Mouse (Mus musculus): Measurements from ENCODE around the gene D1Ertd622e.
"Not testable (repeated sequence)": the region's sequence is repeated elsewhere in the genome, so short reads cannot be mapped to it uniquely, and the experiment has no call there.

Gene D1Ertd622e

DNA sequence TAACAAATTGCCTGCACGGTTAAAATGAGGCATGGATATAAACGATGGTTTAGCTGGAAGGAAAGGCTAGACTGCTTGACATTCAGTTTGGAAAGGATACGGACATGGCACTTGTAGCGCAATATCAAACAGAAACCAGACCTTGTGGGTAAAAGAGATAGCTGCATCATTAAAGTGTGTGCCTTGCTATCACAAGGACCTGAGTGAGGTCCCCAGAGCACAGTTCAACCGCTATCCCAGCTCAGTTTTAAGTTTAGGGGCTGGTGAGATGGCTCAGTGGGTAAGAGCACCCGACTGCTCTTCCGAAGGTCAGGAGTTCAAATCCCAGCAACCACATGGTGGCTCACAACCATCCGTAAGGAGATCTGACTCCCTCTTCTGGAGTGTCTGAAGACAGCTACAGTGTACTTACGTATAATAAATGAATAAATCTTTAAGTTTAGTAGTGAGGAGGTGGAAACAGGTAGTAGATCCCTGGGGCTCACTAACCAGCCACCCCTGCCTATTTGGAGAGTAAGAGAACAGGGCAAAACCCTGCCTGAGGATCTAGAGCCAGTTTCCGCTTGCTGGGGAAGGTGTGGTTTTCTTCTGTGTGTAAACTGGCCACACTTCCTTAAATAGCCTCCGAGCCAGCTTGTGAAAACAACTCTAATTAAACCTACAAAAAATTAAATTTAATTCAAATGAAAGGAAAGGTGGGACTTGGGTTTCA lies 29.2 kb downstream of the D1Ertd622e start:
- DNase-seq (ENCODE audit: low read depth) = no peak

DNA sequence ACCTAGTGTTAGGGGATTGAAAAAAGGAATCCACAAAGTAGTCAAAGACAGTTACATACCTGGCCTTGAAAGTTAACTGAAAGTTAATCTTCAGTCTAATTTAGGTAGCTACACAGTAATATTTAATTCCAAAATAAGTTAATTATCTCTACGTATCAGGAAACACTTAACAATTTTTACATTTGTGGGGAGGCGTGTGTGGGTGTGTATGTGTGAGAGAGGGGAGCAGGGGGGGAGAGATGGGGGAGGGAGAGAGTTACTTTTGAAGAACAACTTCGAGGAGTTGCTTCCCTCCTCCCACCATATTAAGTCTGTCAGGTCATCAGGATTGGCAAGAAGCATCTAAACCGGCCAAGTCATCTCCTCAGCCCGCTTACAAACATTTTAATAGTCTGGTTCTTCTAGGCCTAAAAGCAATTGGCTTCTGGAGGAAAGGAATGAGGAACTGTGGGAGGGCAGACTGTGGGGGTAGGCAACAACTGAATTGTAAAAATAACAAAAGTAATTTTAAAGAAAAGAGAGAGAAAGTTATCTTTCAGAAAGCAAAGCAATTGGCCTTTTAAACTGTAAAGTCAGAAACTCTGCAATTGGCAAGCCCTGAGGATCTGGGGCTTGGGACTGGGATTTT lies 29.9 kb downstream of the D1Ertd622e start:
- DNase-seq (ENCODE audit: low read depth) = no peak

DNA sequence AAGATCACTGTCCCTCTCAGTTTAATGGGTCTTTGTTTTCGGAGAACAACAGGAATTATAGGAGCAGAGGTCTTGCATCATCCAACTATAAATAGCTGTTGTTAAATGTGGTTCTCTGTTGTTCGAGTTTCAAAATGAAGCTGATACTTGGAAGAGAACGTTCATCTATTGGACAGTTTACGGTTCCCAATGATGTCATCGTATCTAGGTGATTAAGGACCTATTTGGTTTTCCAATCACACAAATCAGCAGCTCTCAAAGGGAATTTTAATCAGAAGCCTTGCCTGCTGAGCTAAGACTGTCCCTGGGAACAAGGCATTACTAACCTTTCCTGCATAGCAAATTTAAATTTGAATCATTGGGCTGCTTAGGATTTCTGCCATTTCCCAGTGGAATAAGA lies 31.7 kb downstream of the D1Ertd622e start:
- no peak for DNase-seq (ENCODE audit: low read depth)

DNA sequence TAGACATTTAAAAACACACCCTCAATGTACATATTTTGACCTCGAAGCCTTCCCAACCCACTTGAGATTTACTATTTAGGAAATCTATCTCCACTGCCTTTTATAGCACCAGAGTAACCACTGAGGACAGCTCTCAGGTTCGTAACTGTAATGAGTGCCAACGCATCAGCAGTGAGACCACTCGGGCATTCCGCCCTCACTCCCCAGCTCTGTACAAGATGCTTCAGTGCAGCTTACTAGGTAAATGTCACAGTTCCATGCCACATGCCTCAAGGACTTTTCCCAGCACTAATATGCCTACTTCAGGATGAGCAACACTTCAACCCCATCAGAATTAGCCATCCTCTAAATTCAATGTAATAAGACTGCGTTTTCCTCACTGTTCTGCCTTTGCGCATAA lies 33.0 kb downstream of the D1Ertd622e start:
- no peak for DNase-seq (ENCODE audit: low read depth)

DNA sequence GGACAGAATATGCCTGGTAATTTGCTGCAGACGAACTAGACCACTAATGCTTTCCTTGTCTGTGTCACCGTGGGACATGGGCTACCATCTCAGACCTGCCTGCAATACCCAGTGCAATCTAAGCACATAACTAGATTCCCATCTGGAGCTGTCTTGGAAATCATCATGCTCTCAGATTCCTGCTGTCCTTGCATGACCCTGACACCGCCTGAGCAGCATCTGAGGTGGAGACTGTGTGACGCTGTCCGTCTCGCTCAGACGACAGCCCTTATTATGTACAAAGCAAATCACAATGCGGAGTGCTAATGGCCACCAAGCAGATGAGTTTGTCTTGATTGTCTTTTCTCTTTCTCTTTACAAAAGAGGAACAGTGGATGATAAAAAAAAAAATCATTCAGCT lies 33.9 kb downstream of the D1Ertd622e start:
- DNase-seq (ENCODE audit: low read depth) = no peak

DNA sequence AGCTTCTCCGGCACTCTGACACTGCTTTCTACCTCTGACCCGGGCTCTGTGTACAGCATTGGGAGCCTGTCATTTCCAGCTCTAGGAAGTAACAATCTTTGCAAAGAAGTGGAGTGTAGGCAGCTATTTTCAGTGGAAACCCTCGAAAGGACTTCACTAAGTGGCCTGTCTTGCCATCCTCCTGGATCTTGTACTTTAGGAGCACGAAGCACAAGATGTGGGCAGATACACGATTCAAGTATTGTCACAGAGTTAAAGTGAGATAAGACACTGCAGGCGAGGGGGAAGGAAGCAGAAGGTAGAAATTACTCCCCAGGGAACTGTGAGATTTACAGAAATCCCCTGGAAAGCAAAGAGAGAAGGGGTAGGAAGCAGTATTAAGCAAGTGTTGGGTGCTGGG lies 36.4 kb downstream of the D1Ertd622e start:
- no peak for DNase-seq (ENCODE audit: low read depth)

DNA sequence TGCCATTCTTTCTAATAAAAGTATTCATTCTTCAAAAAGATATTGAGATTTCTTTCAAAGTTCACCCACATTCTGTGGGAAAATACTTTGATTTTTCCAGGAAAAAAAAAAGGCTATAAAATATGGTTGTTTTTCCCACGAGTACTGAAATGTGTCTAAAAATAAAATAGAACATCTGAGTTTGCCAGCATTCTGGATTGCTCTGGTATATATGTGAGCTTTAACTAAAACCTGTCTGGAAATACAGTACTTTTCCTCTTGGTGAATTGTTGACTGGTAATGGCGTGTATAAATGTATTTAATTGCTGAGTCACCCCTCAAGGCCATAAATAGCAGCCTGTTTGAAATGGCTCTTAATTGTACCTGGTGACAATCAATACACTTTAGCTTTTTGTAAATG lies 37.5 kb downstream of the D1Ertd622e start:
- no peak for DNase-seq (ENCODE audit: low read depth)

DNA sequence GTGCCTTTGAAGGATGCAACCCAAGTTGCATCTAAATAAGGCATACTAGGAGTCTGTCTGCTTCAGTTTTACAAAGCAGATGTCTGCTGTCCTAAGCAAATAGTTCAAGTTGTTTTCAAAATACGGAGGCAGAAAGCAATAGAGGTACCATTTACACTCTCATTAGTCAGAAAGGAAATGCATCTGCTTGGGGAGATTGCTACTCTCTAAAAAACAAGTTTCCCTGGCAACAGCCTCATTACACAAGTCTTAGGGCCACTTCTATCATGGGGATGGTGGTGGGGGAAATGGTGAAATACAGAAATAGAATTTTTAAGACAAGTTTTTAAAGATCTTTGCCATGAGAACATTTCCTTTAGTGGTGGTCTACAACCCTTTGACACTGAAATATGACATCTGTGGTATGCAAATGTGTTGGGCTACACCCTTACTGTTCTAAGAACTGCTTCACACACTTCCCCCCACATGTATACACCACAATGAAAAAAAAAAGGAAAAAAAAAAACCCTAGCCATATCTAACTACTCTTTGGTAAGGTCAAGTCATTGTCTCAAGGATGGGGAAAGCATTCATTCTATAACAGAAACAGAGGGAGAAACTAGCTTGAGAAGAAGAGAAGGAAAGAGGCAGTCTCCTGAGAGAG lies 38.5 kb downstream of the D1Ertd622e start:
- no peak for DNase-seq (ENCODE audit: low read depth)

DNA sequence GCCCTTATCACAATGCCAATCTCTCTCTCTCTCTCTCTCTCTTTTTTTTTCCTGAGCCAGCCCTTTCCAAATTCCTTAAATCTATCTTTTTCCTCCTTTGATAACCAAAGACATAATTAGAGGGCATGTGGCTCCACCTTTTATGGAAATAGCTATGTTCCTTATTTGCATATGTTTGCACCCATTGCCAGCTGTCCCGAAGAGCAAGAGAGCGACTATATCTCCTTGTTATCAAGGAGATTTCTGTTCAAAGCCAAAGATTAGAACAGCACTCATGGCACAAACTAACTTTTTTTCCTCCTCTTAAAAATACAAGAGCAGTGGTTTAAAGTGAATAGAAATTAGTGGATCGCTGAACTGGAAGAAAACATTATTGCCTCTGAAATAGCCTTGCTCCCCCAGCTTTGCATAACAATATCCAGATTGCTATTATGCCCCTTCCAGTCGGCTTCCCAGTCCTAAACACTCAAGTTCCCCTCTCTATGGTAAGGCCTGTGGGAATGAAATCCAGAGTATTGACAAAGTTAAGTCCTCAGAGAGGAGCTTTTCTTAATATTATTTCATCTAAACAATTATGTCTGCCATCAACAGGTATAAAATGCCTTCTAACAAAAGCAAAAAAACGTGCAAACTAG lies 39.2 kb downstream of the D1Ertd622e start:
- DNase-seq (ENCODE audit: low read depth) = no peak

DNA sequence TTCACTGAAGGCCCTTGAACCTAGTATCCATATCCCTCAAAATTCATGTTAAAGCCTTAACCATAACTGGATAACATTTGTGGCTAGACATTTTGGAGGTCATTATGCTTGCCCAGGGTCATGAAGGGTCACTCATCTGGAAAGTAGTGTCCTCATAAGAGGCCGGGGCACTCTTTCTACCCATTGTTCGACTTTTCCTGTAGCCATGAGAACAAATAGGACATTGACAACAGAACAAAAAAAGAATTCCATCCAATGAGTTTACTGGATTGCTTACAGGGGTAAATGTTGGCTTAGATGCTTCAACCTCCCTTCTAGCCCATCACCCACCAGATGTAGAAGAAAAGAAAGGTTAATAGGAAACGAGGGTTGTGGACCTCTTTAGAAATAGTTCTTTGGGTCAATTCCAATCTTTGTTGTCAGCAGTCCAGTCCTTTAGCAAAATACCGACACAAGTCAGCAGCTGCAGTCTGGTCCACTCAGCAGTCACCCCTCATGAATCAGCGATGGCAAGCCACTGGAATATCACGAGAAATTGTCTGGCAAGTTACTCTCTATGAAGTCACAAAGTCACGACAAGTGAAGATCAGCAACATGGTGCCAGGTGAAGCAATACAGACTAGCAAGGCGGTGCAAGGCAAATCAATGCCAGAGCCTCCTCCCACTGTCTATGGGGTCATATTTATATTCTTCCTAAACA lies 42.1 kb downstream of the D1Ertd622e start:
- DNase-seq (ENCODE audit: low read depth) = no peak

DNA sequence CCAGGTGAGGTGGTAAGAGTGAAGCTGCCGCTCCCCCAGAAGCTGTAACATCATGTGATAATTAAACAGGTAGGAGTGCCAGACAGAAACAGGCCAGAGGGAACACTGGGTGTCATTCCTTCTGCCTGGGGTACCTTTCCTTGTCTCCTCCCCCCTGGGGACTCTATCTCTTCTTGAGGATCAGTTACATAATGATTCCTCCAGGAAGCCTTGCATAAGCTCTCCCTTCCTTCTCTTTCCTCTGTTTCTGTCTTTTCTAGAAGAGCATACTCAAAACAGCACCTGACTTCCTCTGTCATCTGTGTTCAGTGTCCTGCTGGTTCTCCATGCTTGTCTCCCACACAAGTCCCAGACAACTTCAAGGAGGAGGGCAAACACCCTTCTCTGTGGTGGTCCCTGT lies 46.3 kb downstream of the D1Ertd622e start:
- DNase-seq (ENCODE audit: low read depth) = no peak

DNA sequence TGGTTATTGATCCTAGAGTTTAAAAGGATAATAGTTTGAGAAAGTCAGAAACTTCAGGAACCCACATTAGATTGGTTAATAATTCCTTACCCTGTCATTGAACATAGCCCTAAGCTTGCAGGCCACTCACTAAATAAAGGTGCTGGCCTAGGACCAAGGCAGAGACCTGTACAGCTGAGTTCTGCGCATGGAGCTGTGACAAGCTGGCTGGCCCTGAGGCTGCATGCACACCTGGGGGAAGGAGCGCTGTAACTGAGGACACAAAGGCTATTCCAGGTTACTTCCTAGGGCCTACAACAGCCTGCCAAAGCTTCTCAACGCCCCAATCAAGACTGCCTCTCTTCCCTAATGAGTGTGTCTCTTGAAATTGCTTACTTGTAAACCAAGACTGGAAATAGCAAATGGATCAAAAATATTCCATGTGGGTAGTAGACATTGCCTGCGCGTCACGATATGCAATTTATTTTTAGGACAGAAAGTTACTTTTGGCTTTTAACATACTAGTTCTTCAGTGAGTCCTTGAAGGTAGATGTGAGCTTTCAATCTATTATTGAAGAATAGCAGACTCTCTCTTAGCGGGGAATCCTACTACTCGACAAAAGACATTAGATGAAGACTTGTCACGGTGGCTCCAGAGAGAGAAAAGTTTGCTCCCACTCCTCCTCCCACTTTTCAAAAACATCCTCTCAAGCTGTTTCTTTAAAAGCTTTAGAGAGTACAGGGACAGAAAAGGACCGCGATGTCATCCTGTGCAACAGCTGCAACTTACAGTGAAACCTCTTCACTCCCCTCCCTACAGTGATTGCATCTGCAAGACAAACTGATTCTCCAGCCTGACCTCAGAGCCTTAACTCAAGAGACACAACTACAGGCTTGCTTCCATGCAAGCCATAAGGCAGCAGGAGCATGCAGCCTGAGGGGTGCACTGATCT lies 47.1 kb downstream of the D1Ertd622e start:
- no peak for DNase-seq (ENCODE audit: low read depth)

DNA sequence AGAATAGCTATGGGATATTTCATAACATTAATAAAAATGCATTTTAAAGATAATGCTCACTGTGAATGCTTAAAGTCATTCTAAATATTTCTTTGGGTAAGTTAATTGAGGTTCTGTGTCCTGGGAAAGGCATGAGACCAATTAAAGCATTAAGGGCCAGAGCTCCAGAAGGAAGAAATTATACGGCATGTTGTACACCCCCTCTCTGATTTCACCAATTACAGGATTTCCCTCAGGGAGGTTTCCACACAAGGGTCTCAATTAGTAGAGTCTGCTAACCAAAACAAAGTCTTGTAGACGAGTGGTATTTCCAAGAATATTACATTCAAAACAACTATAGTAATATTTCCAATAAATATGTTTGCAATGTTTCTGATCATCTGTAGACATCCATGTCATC lies 50.1 kb downstream of the D1Ertd622e start:
- DNase-seq (ENCODE audit: low read depth) = no peak

DNA sequence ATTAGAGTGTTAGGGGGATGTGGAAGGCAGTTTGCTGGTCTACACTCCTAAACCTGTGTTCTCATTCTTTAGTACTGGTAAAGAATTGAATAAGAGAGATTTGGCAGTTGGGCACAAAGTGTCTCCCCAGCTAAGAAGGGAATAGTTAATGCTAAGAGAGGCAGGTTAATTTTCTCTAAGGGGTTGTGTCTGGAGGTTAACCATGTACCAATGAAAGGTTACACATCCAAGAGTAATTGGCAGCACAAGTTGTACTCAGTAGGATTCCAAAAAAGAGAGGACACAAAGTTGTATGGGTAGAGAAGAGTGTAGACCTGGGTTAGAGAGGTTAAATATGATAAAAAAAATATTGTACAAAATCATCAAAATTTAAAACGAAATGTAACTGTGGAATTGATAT lies 58.5 kb downstream of the D1Ertd622e start:
- DNase-seq (ENCODE audit: low read depth) = no peak

DNA sequence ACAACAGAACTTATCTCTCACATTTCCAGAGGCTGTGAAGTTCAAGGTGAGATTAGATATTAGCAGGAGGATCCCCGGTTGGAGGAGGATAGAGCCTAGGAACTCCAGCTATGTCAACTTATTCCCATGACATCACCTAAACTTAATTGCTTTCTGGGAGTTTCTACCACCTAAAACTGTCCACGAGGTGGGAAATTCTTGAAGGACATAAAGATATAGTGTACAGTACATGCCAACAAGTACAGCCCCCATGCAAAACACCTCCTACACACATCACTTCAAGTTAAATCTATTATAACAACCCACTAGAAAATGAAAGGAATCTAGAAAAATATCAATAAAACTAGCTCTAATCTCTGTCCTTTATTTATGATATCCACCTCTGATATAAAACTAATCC lies 61.5 kb downstream of the D1Ertd622e start:
- no peak for DNase-seq (ENCODE audit: low read depth)

DNA sequence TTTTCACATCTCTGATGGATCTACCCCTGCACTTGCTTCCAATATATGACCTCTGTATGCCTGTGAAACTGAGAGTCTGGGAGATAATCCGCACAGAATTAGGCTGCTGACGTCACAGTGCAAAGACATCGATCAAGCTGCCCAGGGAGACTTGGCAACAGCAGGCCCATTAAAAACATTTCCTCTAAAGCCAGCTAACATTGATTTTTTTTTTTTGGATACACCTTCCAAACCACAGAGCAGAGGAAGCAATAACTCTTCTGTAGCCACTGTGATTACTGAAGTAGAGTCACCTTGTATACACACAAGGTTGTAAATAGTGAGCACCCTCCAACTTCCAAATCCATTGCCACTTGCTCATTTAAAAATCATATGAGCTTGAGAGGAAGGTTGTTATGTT lies 62.8 kb downstream of the D1Ertd622e start:
- DNase-seq (ENCODE audit: low read depth) = no peak

DNA sequence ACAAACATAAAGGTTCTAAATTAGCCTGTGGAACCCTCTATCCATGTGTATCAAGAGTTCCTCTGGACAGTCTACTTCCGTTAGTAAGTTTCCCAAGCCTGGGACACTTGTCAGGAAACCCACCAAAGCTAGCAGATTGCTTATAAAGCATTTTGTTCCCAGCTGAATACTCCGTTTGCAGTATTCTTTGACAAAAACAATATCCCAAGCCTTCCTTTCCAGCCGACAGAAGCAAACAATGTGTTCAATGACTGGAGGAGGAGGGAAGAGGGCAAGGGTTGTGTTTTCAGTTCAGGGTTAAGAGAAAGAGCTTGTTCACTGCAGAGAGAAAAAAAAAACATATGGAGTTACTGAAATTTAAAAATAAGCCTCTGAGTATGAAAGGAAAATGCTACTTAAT lies 73.3 kb downstream of the D1Ertd622e start:
- DNase-seq (ENCODE audit: low read depth) = no peak

DNA sequence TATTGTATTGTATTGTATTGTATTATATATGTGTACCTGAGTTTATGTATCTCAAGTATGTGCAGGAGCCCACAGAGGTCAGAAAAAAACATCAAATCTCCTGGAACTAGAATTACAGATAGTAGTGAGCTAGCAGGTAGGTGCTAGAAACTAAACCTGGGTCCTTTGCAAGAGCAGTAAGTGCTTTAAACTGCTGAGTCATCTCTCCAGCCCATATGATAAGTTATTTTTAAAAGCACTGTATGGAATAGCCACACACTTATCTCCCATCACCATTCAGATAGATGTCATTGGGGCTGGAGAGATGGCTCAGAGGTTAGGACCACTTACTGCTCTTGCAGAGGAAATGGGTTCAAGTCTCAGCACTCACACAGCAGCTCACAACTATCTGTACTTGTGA lies 76.8 kb downstream of the D1Ertd622e start:
- no peak for DNase-seq (ENCODE audit: low read depth)

DNA sequence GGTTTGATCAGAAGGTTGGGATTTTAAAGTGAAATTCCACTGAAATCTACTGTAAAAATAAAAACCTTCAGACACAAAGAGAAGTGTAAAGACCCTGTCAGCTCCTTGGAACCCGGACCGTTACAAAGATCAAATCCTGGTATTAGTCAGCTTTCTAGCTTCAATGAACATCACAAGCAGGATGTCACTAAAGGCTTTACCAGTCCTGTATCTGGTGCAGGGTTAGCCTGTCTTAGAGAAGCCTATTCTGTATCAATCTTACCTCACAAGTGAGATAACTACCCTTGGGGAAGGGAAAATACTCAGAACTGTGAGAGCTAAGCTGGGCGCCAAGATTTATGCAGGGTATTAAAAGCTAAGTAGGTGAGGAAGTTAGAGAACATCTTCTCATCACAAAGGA lies 77.7 kb downstream of the D1Ertd622e start:
- no peak for DNase-seq (ENCODE audit: low read depth)

DNA sequence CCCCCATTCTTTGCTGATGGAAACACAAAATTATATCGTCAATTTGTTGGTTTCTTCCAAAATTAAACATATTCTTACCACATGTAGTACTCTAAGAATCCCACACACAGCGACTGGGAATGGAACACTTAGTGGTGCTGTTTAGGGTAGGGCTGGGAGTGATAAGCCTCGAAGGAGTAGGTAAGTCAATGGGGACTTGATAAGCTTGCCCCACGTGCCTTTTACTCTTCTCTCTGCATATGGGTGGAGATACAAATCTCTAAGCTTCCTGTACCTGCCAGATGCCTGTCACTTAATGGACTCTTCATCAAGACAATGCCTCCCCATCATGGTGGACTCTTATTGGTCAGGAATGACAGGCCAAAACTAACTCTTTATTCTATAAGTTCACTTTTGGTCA lies 78.8 kb downstream of the D1Ertd622e start:
- DNase-seq (ENCODE audit: low read depth) = no peak

DNA sequence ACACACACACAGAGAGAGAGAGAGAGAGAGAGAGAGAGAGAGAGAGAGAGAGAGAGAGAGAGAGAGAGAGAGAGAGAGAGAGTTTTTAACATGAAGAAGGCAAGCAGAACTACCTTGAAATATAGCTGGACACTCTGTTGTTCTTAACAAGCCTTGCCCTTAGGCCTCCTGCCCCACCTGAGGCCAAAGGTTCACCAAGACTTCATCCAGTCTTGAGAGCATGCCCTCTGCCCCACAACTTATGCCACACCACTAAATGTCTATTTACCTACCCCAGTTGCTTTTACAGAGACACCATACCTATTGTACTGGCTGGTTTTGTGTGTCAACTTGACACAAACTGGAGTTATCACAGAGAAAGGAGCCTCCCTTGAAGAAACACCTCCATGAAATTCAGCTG lies 81.2 kb downstream of the D1Ertd622e start:
- not testable (repeated sequence) for DNase-seq (ENCODE audit: low read depth)
